Mouse (Mus musculus): ENCODE measurements at regions not wholly inside any gene's neighbourhood (a gene's known extent, or its start where the extent isn't known, plus 50 kb on each side); places are given as distances from the start of the nearest gene placed in this dataset.

DNA sequence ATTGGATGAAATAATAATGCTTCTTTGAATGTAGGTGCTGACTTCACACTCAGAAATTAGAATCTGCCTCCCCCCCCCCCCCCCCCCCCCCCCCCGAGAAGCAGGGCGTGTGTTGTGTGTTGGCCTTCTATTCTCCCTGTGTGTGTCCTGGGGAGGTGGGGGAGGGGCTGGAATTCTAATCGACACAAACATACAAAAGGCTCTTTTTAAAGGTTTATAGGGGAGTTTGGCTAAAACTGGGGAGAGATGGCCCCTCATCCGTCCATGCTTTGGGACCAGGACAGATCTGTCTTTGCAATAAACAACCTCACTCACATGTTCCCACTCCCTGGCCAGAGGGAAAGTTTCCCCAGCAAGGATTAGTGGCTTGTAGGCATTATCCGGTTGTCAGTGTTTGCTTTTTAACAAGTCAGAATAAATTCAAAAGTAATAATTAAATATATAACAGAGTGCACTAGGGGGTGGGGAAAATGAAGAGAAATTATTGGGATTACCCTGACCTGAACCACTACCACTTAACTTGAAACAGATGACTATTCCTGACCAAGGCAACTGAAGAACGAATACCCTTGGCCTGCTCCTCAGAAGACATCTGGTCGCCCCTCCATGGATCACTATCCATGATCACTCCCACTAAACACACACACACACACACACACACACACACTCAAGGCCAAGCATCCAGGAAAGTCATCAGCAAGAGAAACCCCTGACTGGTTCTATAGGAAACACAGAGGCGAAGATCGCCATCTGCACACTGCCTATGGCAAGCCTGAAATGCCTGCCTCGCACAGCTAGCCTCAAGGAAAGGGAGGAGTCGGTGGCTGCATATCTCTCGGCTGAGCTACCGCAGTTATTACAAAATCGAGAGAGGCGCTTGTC is 223.5 kb upstream of the Rgma start:
- no peak for DNase-seq

DNA sequence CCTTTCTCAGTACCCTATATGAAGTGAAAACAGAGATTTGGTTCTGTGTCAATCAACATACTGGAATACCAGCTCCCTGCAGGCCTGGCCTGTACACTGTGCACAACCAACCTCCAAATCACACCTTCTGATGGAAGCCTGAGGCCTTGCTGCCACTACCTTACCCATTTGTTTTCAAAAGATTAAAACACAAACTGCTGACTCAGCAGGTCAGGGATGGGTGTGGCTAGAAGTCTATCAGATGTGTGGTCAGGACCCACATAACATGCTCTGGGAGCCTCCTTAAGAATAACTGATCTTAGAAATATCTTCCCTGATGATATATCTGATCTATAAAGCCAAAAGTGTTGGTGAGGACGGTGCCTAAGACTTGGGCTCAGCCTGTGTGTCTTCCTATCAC is 221.6 kb upstream of the Rgma start:
- DNase-seq: no peak

GRCm38 (mm10) chr7:73158833-73159232 is 216.5 kb upstream of the Rgma start:
- DNase-seq: no peak

GRCm38 (mm10) chr7:73160968-73161367 is 214.3 kb upstream of the Rgma start:
- DNase-seq: no peak

- no peak for DNase-seq
Observed at GRCm38 (mm10) chr7:73163687-73164086, 211.6 kb upstream of the Rgma start.

DNA sequence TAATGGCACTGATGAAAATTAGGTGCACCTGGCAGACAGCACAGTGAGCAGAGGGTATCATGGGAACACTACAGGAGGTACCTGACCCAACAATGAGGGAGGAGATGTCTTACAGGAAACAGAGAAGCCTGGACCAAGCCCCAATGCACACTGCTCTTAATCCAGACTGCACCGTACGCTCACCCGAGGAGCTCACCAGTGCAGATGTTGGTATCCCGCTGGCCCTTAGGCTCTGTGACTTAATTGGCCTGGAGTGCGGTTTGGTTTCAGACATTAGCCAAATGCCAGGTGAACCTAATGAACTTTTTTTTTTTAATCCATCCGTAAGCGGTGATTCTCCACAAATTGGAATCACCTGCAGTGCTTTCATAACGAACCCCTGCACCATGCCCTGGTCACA is 209.8 kb upstream of the Rgma start:
- DNase-seq: no peak

- no peak for DNase-seq
Observed at GRCm38 (mm10) chr7:73169416-73169815, 205.9 kb upstream of the Rgma start.

GRCm38 (mm10) chr7:73172615-73173014 is 202.7 kb upstream of the Rgma start:
- no peak for DNase-seq

DNA sequence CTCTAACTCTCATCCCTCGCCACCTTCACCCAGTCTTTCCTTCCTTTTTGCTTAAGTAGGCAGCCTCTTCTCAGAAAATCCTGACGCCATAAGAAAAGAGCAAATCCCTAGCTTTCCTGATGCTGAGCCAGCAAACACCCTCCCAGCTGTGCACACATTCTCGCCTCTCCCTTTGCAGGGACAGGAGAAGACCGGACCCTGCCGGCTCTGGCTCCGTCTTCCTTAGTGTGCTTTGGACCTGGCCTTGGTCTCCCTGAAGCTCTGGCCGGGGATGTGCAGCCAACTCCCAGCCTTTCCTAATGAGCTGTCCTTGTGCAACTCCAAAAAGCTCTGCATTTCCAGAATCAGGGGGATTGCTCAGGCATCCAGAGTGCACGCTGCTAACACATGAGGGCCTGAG is 191.5 kb upstream of the Rgma start:
- no peak for DNase-seq

DNA sequence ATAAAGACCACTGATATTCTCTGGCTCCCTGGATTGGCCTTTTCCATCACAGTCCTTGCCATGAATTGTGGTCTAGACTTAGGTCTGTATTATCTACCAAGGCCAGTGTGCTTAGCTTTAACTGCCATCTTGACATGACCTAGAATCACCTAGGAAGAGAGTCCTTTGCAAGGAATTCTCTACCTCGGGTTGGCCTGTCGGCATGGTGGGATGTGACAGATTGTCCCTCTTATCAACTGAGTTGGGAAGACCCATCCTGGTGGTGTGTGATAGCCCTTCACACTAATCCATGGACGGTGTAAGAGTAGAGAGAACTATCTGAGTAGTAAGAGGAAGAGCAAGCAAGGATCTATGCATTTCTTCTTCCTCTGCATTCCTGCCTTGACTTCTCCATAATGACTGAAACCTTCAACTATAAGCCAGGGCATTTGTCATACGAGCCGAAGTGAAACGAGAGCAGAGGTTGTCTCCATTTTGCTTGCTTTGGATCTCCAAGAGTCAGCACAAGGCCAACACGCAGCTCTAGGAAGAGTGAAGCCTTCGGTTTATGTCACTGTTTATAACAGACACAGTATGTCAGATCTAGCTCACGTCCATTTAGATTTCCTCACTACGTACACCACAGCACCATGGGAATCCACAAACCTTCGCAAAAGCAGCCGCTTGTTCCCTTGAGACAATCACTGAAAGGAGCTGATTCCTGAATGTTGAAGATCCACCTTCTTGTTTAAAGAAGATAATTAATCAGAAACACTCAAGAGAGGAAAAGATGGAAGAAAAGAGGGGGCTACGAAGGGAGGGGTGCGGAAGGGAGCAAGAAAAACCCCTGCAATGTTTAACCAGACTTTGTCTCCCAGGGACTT is 190.9 kb upstream of the Rgma start:
- no peak for DNase-seq

DNA sequence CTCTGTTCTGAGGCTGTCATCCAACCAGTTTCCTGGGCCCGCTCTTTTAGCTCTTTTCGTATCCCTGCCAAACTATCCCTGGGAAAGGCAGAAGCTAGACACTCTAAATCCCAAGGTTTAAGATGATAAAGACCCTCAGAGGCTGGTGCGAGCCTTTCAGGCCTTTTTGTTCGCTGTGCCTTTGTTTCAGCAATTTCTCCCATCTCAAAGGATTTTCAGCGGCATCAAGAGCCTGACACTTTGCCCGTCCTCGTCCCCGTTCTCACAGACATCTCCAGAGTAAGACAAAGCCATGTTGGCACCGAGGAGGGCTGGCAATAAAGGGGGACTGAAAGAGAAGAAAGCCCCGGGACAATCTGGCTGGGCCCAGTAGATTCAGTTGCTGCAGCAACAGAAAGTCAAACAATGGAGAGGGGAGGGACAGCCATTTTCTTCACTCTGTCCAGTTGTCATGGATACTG is 190.2 kb upstream of the Rgma start:
- DNase-seq: no peak

GRCm38 (mm10) chr7:73185591-73185990 is 189.7 kb upstream of the Rgma start:
- DNase-seq: no peak

GRCm38 (mm10) chr7:73186501-73186900 is 188.8 kb upstream of the Rgma start:
- no peak for DNase-seq

DNA sequence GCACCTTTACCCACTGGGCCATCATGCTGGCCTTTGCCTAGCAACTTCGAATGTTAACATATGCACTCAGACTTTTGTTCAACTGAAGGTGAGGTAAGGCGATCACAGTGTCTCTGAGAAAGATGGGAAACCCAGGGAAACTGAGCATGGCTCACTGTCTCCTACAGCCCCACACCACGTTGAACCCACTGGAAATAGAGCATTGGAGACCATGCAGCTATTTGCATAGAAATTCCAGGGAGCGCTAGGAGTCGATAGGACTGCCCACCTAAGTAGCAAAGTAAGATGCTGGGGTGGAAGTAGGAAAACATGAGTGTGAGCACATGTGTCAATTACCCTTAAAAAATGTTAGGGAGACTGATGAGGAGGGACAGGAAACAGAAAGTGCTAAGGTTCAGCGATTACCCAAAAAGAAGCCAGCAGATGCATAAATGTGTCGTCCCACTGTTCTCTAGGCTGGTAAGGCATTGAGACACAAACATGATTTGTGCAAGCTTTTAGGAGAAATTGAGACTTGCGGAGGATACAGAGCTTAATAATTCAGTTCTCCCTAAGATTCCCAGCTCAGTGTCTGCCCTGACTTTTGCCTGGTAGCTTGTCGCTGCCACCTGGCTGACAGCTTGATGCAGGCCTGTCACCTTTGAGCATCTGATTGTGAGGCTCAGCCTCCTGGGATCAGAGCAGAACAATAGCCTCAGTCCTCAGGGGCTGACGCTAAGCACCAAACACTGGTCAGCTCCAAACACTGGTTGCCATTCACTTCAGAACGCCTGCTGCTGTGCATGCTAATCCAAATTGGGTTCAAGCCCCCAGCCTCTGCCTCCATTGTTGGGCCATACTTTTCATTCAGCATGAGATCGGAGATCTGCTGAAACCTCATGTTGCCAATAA is 183.7 kb upstream of the Rgma start:
- no peak for DNase-seq

GRCm38 (mm10) chr7:73192839-73193238 is 182.5 kb upstream of the Rgma start:
- DNase-seq: no peak

GRCm38 (mm10) chr7:73195306-73195705 is 180.0 kb upstream of the Rgma start:
- DNase-seq: no peak

DNA sequence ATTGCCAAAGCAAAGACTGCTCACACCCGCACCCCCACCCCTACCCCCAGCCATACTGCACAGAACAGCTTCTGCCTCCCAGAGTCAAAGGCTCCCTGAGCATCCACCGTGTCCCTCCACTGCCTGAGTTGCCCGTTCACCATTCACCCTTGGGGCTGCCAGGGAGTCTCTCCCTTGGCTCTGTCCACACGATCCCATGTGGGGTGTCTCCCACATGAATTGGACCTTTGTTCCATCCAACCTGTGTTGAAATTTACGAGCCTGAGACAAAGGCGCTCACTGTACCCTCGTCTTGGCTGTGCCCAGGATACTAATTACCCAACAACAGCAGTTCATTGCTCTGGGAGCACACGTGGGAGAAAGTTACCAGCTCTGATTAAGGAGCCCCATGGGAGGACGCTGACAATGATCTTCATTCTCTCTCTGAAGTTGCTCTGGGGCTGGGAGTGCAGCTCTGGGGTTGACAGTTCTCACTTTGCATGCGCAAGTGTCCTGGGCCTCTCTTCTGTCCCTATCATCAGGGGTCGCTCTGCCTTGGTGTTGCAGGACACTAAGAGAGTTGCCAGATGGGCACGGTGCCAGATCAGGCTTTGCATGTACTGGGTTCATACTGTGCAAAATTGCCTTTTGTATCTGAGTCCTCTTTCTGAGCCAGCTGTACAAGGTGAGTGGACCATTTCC is 178.3 kb upstream of the Rgma start:
- no peak for DNase-seq

DNA sequence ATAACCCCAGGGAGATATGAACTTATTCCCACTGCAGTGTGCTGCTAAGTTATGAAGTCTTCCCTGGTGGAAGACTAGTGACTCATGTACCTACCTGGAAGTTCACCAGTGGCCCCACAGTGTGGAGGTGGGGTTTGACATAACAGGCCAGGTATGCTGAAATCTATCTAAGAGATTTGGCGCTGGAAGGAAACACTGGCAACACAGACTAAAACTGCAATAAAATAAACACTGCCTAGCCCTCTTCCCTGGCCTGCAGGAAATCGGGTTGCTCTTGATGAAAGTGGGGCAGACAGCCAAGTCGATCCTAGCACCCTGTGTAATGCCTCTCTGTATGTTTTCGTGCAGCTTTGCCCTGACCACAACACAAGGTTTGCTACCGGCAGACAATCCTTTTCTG is 177.2 kb upstream of the Rgma start:
- DNase-seq: no peak

- DNase-seq: no peak
Observed at GRCm38 (mm10) chr7:73199967-73200366, 175.3 kb upstream of the Rgma start.

DNA sequence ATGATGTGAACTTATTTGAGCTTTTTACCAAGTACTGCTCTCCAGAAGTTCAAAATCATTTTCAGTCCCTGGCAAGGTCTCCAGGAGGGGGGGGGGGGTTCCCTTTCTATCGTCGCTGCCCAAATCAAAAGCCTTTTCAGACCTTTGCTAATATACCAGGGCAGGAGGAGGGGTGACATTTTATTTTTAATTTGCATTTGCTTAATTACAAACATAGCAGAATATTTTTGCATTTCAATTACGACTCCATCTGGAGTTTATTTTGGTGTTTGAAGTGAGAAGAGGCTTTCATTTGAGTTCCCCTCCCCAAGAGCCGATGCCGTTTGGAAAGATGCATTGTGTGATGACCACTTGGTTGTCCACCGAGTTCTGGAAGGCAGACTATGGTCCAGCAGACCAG is 174.0 kb upstream of the Rgma start:
- DNase-seq: no peak

GRCm38 (mm10) chr7:73206922-73207811 is 168.1 kb upstream of the Rgma start:
- no peak for DNase-seq
